Mouse (Mus musculus) lung, postnatal 0 days (tissue): ENCODE data around the gene Lcn2. TPM values are rescaled to one million over a fixed set of nuclear protein-coding genes. Genes with fewer than 3 reads are reported as not detected.

ENCODE experiments used
- ATAC-seq: fragments of 200-750 bp; cut with Nextera tagmentation; 2 replicates; pipeline ENCODE4 v1.8.0; 2017; ENCODE audit warnings: moderate library complexity
- DNase-seq: peaks from one replicate; pipeline ENCODE4 v3.0.0-alpha.2; 2016; ENCODE audit warnings: low spot score
- H3K27ac ChIP-seq: fragments of 300-500 bp; sonication (generic); 2 replicates; pipeline ENCODE4 v1.5.1; 2014; ENCODE audit warnings: antibody characterized with exemption, mild to moderate bottlenecking, low read length, mixed read lengths
- H3K27me3 ChIP-seq: fragments of 300-500 bp; sonication (generic); replicated peaks from 2 replicates; pipeline ENCODE4 v1.6.1; 2014; ENCODE audit warnings: low read length, mixed read lengths; ENCODE audit not compliant: insufficient read depth
- H3K36me3 ChIP-seq: fragments of 300-500 bp; sonication (generic); 2 replicates; pipeline ENCODE4 v1.6.1; 2014; ENCODE audit warnings: low read length, mixed read lengths; ENCODE audit not compliant: insufficient read depth
- H3K4me1 ChIP-seq: fragments of 300-500 bp; sonication (generic); 2 replicates; pipeline ENCODE4 v1.6.1; 2014; ENCODE audit warnings: antibody characterized with exemption, low read depth, low read length, mixed read lengths; ENCODE audit not compliant: insufficient read depth
- H3K4me2 ChIP-seq: fragments of 300-500 bp; sonication (generic); replicated peaks from 2 replicates; pipeline ENCODE4 v1.6.1; 2014; ENCODE audit warnings: low read depth, mild to moderate bottlenecking, low read length, moderate library complexity, mixed read lengths
- H3K4me3 ChIP-seq: fragments of 300-500 bp; sonication (generic); 2 replicates; pipeline ENCODE4 v1.5.1; 2014; ENCODE audit warnings: low read depth, low read length
- H3K9ac ChIP-seq: fragments of 300-500 bp; sonication (generic); replicated peaks from 2 replicates; pipeline ENCODE4 v1.6.1; 2014; ENCODE audit warnings: low read depth, mild to moderate bottlenecking
- H3K9me3 ChIP-seq: fragments of 300-500 bp; sonication (generic); 2 replicates; pipeline ENCODE4 v1.6.1; 2016; ENCODE audit warnings: low read length, mixed read lengths
- CTCF ChIP-seq: IDR thresholded peaks from 2 replicates; pipeline ENCODE4 v1.5.1; 2016; ENCODE audit warnings: antibody characterized with exemption, mild to moderate bottlenecking
- EP300 ChIP-seq: IDR thresholded peaks from 2 replicates; pipeline ENCODE4 v1.6.1; 2016; ENCODE audit warnings: antibody characterized with exemption, mild to moderate bottlenecking, control low read depth
- WGBS: fragments of 180-500 bp; shearing (Covaris S2); extraction: QIAGEN DNeasy Blood & Tissue Kit; methylation state at CpG from one replicate; pipeline ENCODE4 v1.1.7; 2014; 5-methylcytosine and 5-hydroxymethylcytosine counted together
- polyA plus RNA-seq: library from polyadenylated mRNA; unstranded; fragments of >200 nt; fragmentation: Nextera tagmentation; extraction: Ambion mirVana; gene quantifications from 2 replicates; pipeline ENCODE4 v1.2.1, GENCODE M21; 2015

Gene Lcn2
- polyA plus RNA-seq, 1 experiment from 2014 or later: 223 TPM

GRCm38 (mm10) chr2:32344056-32344455 is 44.0 kb downstream of the Lcn2 start:
- no peak overlapping the region for H3K4me3 ChIP-seq
- no peaks in the 10 kb centered on the region for H3K27me3 ChIP-seq
- no peaks in the 10 kb centered on the region for H3K36me3 ChIP-seq
- no peaks in the 10 kb centered on the region for H3K9me3 ChIP-seq
- no peak overlapping the region for H3K9ac ChIP-seq
- no peak overlapping the region for H3K27ac ChIP-seq
- H3K4me2 ChIP-seq: no peak overlapping the region
- no peaks in the 10 kb centered on the region for H3K4me1 ChIP-seq
- 74% methylated on average over 10 of the region's 10 CpGs for WGBS
- TF ChIP-seq CTCF (no peak), EP300 (no peak)
- ATAC-seq: no peak
- DNase-seq: no peak

GRCm38 (mm10) chr2:32343351-32343671 is 44.7 kb downstream of the Lcn2 start:
- H3K27me3 ChIP-seq: no peaks in the 10 kb centered on the region
- no peaks in the 10 kb centered on the region for H3K36me3 ChIP-seq
- TF ChIP-seq EP300: no peak
- no peak for TF ChIP-seq CTCF
- H3K9ac ChIP-seq: no peak overlapping the region
- no peak overlapping the region for H3K4me3 ChIP-seq
- ATAC-seq (no peak), DNase-seq (no peak)
- WGBS: 93% methylated on average over 2 of the region's 2 CpGs
- no peak overlapping the region for H3K27ac ChIP-seq
- no peaks in the 10 kb centered on the region for H3K4me1 ChIP-seq
- no peak overlapping the region for H3K4me2 ChIP-seq
- no peaks in the 10 kb centered on the region for H3K9me3 ChIP-seq

- Histone ChIP-seq H3K27ac (no peak overlapping the region), H3K4me2 (no peak overlapping the region)
Observed at GRCm38 (mm10) chr2:32342539-32343350, 45.3 kb downstream of the Lcn2 start.

GRCm38 (mm10) chr2:32342039-32342438 is 46.0 kb downstream of the Lcn2 start:
- WGBS: 87% methylated on average over 4 of the region's 4 CpGs
- DNase-seq: no peak
- Histone ChIP-seq H3K4me3 (no peak overlapping the region), H3K4me2 (no peak overlapping the region), H3K27ac (no peak overlapping the region), H3K9ac (no peak overlapping the region), H3K36me3 (no peaks in the 10 kb centered on the region), H3K9me3 (no peaks in the 10 kb centered on the region), H3K4me1 (no peaks in the 10 kb centered on the region), H3K27me3 (no peaks in the 10 kb centered on the region)
- TF ChIP-seq EP300: no peak
- no peak for TF ChIP-seq CTCF
- ATAC-seq: no peak

More at GRCm38 (mm10) chr2:32342539-32343350, 45.3 kb downstream of the Lcn2 start:
- Histone ChIP-seq H3K4me1 (no peaks in the 10 kb centered on the region), H3K9ac (no peak overlapping the region), H3K27me3 (no peaks in the 10 kb centered on the region), H3K4me3 (no peak overlapping the region), H3K36me3 (no peaks in the 10 kb centered on the region), H3K9me3 (no peaks in the 10 kb centered on the region)
- TF ChIP-seq CTCF: no peak
- ATAC-seq (peak; percentile 81), DNase-seq (peak; percentile 47)
- 72% methylated on average over 6 of the region's 6 CpGs for WGBS

GRCm38 (mm10) chr2:32341634-32341939 is 46.5 kb downstream of the Lcn2 start:
- H3K27me3 ChIP-seq: no peaks in the 10 kb centered on the region
- ATAC-seq (0 out of 2 replicates have a peak, but pooled peaks have one; percentile 7), DNase-seq (no peak)
- no peaks in the 10 kb centered on the region for H3K9me3 ChIP-seq
- no peak overlapping the region for H3K4me3 ChIP-seq
- no peak for TF ChIP-seq CTCF
- TF ChIP-seq EP300: no peak
- 81% methylated on average over 4 of the region's 4 CpGs for WGBS
- H3K36me3 ChIP-seq: no peaks in the 10 kb centered on the region
- H3K4me2 ChIP-seq: no peak overlapping the region
- H3K9ac ChIP-seq: no peak overlapping the region
- no peaks in the 10 kb centered on the region for H3K4me1 ChIP-seq
- H3K27ac ChIP-seq: no peak overlapping the region

- no peak overlapping the region for H3K9ac ChIP-seq
- no peaks in the 10 kb centered on the region for H3K27me3 ChIP-seq
- no peak overlapping the region for H3K4me3 ChIP-seq
- H3K4me2 ChIP-seq: no peak overlapping the region
- no peak for ATAC-seq
- TF ChIP-seq CTCF (no peak), EP300 (no peak)
- H3K4me1 ChIP-seq: no peaks in the 10 kb centered on the region
- H3K9me3 ChIP-seq: no peaks in the 10 kb centered on the region
- no peak for DNase-seq
- WGBS: 73% methylated on average over 13 of the region's 13 CpGs
- no peak overlapping the region for H3K27ac ChIP-seq
- no peaks in the 10 kb centered on the region for H3K36me3 ChIP-seq
Observed at GRCm38 (mm10) chr2:32340836-32341633, 47.0 kb downstream of the Lcn2 start.
